Mouse (Mus musculus): ENCODE data around the gene Rab8b.
"Not testable (repeated sequence)": the region's sequence is repeated elsewhere in the genome, so short reads cannot be mapped to it uniquely, and the experiment has no call there.

Rab8b gene

GRCm38 (mm10) chr9:66887301-66887902, 32.1 kb downstream of the Rab8b start:
- no peak for DNase-seq (ENCODE audit: low read depth, low spot score)

GRCm38 (mm10) chr9:66886818-66887217, 32.7 kb downstream of the Rab8b start:
- no peak for DNase-seq (ENCODE audit: low read depth, low spot score)

DNA sequence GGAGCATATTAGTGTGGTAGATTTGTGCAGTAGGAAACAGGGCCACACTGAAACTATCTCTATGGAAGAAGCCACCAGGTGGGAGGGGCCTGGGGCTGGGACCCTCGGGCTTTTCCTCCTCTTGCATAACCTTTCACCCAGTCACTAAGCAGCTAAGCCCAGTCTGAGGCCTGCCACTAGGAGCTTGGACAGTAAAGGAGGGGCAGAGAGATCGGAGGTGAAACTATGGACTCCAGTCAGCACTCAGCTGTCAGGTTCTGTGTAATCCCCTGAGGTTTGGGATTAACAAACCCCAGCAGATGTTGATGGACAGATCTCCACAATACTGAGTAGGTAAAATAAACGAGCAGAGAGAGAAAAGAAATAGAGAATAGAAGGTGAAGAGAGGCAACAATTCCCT, 33.1 kb downstream of the Rab8b start:
- DNase-seq (ENCODE audit: low read depth, low spot score), result no peak

DNA sequence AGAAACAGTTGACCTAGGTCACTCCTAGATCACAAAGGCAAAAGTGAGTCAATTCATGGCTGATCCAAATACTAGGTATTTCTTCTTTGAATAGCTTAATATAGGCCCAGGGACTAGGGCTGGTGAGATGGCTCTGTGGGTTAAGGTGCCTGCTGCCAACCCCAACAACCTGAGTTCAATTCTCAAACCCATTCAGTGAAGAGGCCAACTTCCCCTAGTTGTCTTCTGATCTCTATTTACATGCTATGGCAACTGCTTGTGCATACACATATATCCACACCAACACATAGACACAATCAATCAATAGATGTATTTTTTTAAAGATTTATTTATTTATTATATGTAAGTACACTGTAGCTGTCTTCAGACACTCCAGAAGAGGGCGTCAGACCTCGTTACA, 34.9 kb downstream of the Rab8b start:
- no peak for DNase-seq (ENCODE audit: low read depth, low spot score)

DNA sequence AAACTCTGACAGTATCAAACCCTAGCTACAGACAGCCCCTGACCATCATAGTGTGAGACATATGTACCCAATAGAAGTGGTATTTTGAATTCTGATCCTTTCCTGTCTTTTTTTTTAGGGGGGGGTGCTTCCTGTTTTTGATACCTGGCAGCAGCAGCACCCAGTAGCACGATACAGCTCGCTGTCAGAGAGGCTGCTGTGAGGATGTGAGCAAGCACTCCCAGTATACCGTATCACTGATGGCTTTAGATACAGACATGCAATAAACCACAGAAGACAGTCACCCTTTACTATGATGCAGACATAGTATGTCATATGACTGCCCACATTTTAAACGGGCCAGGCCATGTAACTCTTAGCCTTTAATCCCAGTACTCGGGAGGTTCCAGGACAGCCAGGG, 36.0 kb downstream of the Rab8b start:
- DNase-seq (ENCODE audit: low read depth, low spot score), result no peak

DNA sequence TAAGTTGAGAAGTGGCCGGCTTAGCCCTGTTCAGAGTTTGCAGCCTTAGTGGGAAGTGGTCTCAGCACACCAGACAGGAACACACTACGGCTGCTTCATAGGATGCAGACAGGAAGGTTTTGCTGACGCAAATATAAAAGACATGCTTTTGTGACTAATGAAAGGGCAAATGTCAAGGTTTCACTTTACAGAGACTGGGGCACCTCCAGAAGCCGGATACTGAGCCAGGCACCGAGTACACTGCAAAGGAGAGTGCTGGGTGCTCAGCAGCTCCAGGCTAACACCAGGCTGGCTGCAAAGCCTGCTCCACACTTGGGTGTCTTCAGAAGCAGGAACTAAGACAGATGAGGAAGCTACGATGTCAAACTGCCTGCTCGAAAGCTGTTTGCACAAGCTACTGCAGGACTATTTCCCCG, 37.1 kb downstream of the Rab8b start:
- no peak for DNase-seq (ENCODE audit: low read depth, low spot score)

DNA sequence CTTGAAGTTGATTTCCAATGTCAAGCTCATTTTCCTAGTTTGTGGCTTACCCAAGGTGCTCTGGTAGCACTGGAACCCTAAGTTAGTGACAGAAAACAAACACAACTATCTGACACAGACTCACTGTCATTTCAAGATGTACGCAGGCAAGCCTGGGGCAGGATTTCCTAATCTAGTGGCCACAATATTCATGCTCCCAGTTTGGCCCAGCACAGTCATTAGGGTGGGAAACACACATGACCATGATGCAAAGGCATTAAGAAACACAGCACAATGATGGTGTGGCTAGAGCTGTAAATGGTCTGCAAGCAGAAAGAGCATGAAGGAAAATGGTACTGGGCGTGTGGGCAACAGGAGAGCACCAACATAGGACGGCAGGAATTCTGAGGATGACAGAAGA, 37.6 kb downstream of the Rab8b start:
- no peak for DNase-seq (ENCODE audit: low read depth, low spot score)

DNA sequence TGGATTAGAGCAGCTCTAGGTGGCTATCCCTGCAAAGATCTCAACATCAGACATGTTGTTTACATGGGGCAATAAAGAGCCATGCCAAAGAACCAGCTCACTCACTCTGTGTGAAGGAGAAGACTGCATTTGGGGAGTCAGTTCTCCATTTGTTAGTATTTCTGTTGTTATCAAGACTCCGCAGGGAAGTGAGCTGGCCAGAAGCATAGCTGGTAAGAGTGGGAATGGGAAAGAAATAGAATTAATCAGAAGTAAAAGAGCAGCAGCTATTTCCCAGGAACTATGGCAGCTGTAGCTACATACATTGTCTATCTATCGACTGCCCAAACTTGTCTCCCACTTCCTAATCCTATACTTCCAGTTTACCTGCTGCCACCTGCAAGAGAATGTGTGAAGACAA, 38.7 kb downstream of the Rab8b start:
- DNase-seq (ENCODE audit: low read depth, low spot score), result no peak

DNA sequence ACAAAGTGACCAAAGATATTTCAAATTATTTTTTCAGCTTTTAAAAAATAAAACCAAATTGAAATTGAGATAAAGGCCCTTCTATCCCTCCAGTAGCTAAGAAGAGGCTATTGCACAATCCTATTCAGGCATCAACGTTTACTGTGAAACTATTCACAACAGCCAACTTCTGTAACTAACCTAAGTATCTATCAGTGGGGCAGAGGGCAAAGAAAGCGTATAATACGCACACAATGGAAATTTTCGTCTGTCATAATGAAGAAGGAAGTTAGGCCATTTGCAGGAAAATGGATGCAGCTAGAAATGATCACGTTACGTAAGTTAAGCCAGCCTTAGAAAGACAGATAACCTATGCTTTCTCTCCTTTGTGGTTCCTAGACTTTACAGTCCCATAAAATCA, 40.0 kb downstream of the Rab8b start:
- DNase-seq (ENCODE audit: low read depth, low spot score), result no peak

- peak; percentile 62 for DNase-seq (ENCODE audit: low read depth, low spot score)
Observed at GRCm38 (mm10) chr9:66878899-66879298, 40.6 kb downstream of the Rab8b start.

- DNase-seq (ENCODE audit: low read depth, low spot score), result no peak
Observed at GRCm38 (mm10) chr9:66876577-66876976, 42.9 kb downstream of the Rab8b start.

GRCm38 (mm10) chr9:66874297-66874696, 45.2 kb downstream of the Rab8b start:
- DNase-seq (ENCODE audit: low read depth, low spot score), result no peak

DNA sequence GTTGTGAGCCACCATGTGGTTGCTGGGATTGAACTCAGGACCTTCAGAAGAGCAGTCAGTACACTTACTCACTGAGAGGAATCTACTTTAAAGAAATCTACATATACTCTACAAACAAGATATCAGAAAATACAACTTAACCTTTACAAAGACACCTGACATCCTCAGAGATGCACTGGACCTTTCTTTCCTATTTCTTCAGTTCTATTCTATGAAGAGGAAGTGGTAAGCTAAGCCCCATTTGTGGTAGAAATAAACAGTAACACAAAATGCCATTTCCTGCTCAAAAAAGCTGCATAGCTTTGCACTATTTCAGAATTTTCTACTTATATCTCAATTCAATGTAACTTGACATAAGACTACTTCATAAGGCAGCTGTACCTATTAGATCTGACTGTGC, 46.0 kb downstream of the Rab8b start:
- no peak for DNase-seq (ENCODE audit: low read depth, low spot score)

- not testable (repeated sequence) for DNase-seq (ENCODE audit: low read depth, low spot score)
Observed at GRCm38 (mm10) chr9:66873009-66873408, 46.5 kb downstream of the Rab8b start.

GRCm38 (mm10) chr9:66872015-66872727, 47.3 kb downstream of the Rab8b start:
- DNase-seq (ENCODE audit: low read depth, low spot score), result no peak

- DNase-seq (ENCODE audit: low read depth, low spot score), result peak; percentile 48
Observed at GRCm38 (mm10) chr9:66864708-66865107, 54.8 kb downstream of the Rab8b start.

GRCm38 (mm10) chr9:66863456-66863855, 56.0 kb downstream of the Rab8b start:
- peak; percentile 61 for DNase-seq (ENCODE audit: low read depth, low spot score)

- no peak for DNase-seq (ENCODE audit: low read depth, low spot score)
Observed at GRCm38 (mm10) chr9:66862202-66862601, 57.3 kb downstream of the Rab8b start.

DNA sequence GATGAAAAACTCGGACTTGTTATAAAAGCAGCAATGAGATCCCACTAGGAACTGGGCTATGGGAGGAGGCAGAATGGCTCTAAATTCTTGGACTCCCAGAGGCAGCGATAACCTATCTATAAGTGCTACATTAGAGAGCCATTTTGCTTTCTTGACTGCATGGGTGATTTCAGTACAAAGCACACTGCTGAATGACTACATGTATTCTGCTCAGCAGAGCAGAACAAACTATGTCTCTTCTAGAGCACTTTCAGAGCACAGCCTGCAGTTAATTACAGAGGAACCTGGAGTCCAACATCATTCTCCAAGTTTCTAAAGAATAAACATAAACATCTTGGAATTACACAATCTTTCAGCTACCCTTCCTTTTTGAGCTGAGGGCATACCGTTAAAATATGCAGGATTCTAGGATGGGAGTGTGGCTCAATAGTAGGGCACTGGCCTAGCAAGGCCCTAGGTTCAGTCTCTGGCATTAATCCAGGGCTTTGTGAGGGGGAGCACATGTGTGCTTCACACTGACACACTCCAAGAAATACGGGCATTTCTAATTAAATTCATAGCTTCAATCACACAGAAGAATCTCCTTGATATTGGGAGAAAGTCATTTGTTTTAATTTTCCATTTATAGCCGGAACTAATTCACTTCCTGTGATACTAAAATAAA, 58.3 kb downstream of the Rab8b start:
- no peak for DNase-seq (ENCODE audit: low read depth, low spot score)

DNA sequence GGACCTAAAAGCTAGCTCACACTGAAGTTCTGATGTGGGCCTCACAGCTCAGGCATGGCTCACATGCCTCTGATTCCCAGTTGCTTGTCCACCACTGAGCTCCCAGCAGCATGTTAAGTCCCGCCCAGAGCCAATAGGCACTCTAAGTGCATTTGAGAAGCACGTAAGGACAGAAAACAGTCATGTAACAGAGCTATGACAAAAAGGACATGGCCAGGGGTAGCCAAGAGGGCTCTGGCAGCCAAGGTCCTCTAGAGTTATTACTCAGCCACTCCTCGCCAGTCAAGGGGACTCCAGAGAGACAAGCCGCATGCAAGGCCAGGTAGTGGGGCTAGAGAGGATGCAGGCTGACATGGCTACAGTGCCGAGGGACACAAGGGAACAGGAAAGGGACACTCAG, 60.0 kb downstream of the Rab8b start:
- no peak for DNase-seq (ENCODE audit: low read depth, low spot score)

- no peak for DNase-seq (ENCODE audit: low read depth, low spot score)
Observed at GRCm38 (mm10) chr9:66855865-66856264, 63.6 kb downstream of the Rab8b start.

GRCm38 (mm10) chr9:66852592-66852991, 66.9 kb downstream of the Rab8b start:
- no peak for DNase-seq (ENCODE audit: low read depth, low spot score)

- DNase-seq (ENCODE audit: low read depth, low spot score), result no peak
Observed at GRCm38 (mm10) chr9:66850966-66851365, 68.5 kb downstream of the Rab8b start.

Measured in telencephalon, adult 2 months (tissue).